Mouse (Mus musculus): ENCODE data around the gene Entr1.

GRCm38 (mm10) chr2:26389154-26389690 is at the start of gene Entr1, which contains the start of gene Pmpca:
- TF ChIP-seq CTCF (IDR thresholded peaks at IDR 0.05) = no peak
- no peak for TF ChIP-seq EP300 (IDR thresholded peaks at IDR 0.05)

Measured in lung, postnatal 0 days (tissue).